Mouse (Mus musculus) layer of hippocampus, adult 11-12 months (tissue): ENCODE measurements around the gene Sh2d3c.

Source experiments
- DNase-seq: peaks from one replicate; pipeline ENCODE4 v3.0.0; 2022; ENCODE audit warnings: low spot score

Sh2d3c gene

GRCm38 (mm10) chr2:32791297-32791696 is 70.4 kb downstream of the Sh2d3c start:
- DNase-seq, result no peak

- DNase-seq, result no peak
Observed at GRCm38 (mm10) chr2:32795748-32796418, 75.0 kb downstream of the Sh2d3c start.

- no peak for DNase-seq
Observed at GRCm38 (mm10) chr2:32798251-32798962, 77.6 kb downstream of the Sh2d3c start.
